Mouse (Mus musculus): ENCODE data around the gene Rhof. TPM values are rescaled to one million over a fixed set of nuclear protein-coding genes. Genes with fewer than 3 reads are reported as not detected.

The Rhof gene
- polyA plus RNA-seq, 1 experiment, result 0.38 TPM

DNA sequence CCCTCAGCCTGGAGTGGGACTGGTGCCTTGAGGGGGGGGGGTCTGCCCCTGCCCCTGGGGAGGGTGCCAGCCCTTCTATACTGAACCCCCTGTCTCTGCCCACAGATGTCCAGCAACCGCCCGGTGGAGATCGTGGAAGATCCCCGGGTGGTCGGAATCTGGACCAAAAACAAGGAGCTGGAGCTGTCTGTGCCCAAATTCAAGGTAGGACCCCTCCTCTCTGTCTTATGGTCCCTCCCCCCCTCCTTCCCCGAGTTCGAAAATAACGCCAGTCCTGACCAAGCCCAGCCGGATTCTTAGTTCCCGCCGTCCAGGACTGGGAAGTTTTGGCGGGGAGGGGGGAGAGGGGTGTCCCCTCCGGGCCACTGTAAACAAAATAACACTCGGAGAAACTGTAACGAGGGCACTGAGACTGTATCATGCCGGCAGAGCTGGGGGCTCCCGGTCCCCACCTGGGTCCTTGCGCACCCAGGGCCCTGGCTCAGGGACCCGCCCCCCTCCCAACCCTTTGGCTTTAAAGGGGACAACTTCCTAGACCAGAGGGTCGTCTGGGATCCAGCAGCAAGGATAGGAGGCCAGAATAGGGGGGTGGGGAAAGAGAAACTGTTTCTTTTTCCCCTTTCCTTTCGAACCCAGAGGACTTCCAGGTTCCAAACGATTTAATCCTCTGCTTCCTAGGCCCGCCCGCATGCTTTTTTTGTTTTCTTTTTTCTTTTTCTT lies 10.9 kb upstream of the Rhof start:
- H3K36me3 ChIP-seq (ENCODE audit: control insufficient read depth), result peaks cover 50% of the 10 kb centered on the region
- H3K27me3 ChIP-seq (ENCODE audit: control insufficient read depth), result no peaks in the 10 kb centered on the region
- TF ChIP-seq GATA1 (IDR thresholded peaks at IDR 0.05; ENCODE audit: low read length) (no peak), TAL1 (IDR thresholded peaks at IDR 0.05; ENCODE audit: low read length) (no peak)
- no peaks in the 10 kb centered on the region for H3K9me3 ChIP-seq (ENCODE audit: control insufficient read depth, low read length)
- H3K4me1 ChIP-seq (ENCODE audit: control insufficient read depth), result peaks cover 72% of the 10 kb centered on the region
- H3K4me3 ChIP-seq (replicated peaks), result peak overlapping the region; percentile 82

DNA sequence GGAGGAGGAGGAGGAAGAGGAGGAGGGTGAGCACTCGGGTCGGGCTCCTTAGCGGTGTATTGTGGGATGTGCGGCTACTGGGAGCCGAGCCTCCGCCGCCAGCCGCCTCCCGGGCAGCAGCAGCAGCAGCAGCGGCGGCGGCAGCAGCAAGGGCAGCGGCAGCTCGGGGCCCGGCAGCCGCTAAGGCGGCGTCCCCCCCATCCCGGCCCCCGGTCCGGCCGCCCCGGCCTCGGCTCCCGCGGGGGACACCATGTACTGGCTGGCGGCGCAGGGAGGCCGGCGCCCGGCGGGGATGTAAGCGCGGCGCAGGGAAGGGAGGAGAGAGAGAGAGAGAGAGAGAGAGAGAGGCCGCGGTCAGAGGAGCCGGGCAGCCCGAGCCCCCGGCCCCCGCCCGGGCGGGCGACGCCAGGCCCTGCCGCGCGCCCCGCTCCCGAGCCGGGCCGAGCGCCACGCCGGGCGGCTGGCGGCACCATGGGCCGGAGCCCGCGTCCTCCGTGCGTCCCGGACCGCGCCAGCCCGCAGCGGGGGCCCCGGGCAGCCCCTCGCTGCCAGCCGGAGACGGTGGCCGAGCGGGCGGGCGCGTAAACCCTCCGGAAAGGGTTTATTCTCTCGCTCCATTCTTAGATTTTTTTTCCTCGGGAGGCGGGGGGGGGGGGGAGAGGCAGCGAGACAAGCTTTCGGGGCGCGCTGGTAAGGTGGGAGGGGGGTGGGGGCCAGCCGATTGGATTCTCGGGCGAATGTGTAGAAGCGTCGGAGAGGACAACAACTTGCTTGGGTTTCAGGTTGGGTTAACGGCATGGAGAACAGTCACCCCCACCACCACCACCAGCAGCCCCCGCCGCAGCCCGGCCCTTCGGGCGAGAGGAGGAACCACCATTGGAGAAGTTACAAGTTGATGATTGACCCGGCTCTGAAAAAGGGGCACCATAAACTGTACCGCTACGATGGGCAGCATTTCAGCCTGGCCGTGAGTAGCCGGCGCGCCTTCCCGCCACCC lies 10.0 kb upstream of the Rhof start, which contains the start of gene Setd1b:
Gene Setd1b, plus strand, starts transcription at position 33 of the 997 bp plus-strand sequence.
- no peak for TF ChIP-seq GATA1 (IDR thresholded peaks at IDR 0.05; ENCODE audit: low read length)
- TF ChIP-seq TAL1 (IDR thresholded peaks at IDR 0.05; ENCODE audit: low read length), result no peak
- peaks cover 47% of the 10 kb centered on the region for H3K36me3 ChIP-seq (ENCODE audit: control insufficient read depth)
- H3K9me3 ChIP-seq (ENCODE audit: control insufficient read depth, low read length), result no peaks in the 10 kb centered on the region
- peak within 1 kb of the TSS; percentile 82 for H3K4me3 ChIP-seq (replicated peaks)
- H3K27me3 ChIP-seq (ENCODE audit: control insufficient read depth), result no peaks in the 10 kb centered on the region
- H3K4me1 ChIP-seq (ENCODE audit: control insufficient read depth), result peaks cover 72% of the 10 kb centered on the region

DNA sequence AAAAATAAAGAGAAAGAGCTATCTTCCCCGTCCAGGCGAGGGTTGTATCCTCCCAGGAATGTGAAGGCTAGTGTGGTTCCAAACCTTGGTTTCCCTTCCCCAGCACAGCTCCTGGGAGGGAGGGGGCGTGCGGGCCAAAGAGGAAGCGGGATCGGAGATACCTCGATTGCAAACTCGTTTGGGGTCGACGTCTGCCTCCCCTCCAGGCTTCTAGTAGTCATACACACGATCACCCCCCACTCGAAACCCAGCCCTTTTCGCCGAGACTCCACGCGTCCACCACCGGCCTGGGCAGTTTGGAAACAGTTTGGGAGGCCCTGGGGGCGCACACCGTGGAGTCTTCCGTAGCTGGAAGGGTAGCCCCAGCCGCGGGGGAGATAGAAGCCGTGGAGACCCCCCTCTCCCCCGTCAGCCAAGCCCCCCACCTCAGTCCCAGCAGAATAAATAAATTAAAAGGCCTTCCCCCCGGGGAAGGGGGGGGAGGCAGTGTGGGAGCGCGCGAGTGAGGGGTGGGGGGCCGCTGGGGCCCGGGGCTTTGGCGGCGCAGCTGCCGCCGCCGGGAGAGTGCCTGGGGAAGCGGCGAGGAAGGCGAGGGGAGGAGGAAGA lies 9.2 kb upstream of the Rhof start:
- no peaks in the 10 kb centered on the region for H3K9me3 ChIP-seq (ENCODE audit: control insufficient read depth, low read length)
- TF ChIP-seq GATA1 (IDR thresholded peaks at IDR 0.05; ENCODE audit: low read length), result no peak
- TF ChIP-seq TAL1 (IDR thresholded peaks at IDR 0.05; ENCODE audit: low read length), result no peak
- H3K4me3 ChIP-seq (replicated peaks), result peak overlapping the region; percentile 82
- peaks cover 47% of the 10 kb centered on the region for H3K36me3 ChIP-seq (ENCODE audit: control insufficient read depth)
- H3K27me3 ChIP-seq (ENCODE audit: control insufficient read depth), result no peaks in the 10 kb centered on the region
- peaks cover 72% of the 10 kb centered on the region for H3K4me1 ChIP-seq (ENCODE audit: control insufficient read depth)

DNA sequence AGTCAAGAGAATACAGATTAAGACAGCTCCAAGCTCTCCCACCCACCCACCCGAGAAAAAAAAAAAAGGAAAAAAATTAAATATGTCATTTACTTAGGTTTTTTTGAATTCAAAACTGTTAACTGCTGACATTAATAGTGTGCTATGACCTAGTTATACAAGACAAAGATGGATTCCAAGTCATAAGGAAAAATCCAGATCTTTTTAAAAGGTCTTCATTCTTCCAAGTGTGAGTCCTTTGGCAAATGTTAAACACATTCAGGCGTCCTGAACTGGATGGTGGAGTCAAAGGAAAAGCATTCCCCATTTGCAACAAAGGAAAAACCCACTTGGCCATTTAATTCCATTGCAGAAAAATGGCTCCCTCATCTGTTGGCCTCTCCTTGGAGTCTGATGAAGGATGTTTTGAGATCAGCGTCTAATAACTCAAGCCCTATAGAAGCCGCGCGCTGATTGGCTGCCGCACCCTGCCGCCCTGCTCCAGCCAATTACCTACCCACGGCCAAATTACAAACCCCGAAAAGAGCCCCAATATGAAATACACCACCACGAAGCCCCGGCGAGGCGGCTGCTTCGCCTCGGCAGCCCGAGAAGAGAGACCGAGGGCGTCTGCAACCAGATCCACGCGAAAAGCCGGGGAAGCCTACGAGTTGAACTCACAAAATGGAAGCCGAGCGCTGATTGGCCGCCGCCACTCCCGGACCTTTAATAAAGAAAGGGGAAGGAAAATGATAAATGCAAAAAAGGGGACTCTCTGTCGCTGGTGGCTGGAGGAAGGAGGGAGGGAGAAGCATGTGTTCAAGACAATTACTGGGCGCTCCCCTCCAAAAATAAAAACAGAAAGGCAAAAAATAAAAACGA lies 8.4 kb upstream of the Rhof start:
- H3K4me1 ChIP-seq (ENCODE audit: control insufficient read depth), result peaks cover 73% of the 10 kb centered on the region

DNA sequence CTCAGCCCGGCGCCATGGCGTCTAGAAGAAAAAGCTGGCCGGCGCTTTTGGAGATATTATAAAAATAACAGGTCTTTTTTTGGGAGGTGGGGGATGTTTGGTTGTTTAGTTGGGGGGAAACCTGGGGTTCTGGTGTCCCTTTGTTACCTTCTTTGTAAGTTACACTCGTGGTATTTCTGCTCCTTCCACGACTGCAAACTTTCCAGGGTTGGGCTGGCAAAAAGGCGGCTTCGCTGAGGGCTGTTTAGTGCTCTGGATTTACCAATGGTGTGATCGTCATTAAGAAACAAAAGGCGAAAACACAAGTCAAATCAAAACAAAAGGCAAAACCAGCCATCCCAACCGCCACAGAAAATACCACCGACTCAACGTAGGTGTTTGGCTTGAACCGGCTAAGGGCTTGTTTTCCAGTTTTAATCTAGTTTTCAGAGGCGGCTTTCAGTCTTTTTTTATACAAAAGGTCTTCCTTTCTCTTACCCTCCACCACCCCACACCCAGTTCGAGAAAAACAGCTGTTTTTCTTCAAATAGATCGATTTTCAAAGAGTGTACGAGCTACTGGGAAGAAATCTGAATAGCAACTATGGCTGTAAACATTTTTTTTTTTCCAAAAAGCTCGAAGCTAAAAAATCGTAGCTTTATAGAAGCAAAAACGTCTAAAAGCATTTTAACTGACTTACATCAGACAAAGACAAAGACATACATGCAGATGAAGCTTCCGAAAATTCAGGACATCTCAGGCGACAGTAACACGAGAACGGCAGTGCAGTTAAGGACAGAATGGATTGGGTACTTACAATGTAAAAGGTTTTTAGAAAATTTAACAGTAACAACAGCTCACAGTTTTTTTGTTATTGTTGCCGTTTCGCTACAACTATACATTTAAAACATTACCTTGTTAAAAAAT lies 7.5 kb upstream of the Rhof start:
- Histone ChIP-seq H3K4me3 (replicated peaks) (peak overlapping the region; percentile 82), H3K36me3 (ENCODE audit: control insufficient read depth) (peaks cover 46% of the 10 kb centered on the region), H3K9me3 (ENCODE audit: control insufficient read depth, low read length) (no peaks in the 10 kb centered on the region), H3K27me3 (ENCODE audit: control insufficient read depth) (no peaks in the 10 kb centered on the region), H3K4me1 (ENCODE audit: control insufficient read depth) (peaks cover 73% of the 10 kb centered on the region)
- no peak for TF ChIP-seq GATA1 (IDR thresholded peaks at IDR 0.05; ENCODE audit: low read length)
- TF ChIP-seq TAL1 (IDR thresholded peaks at IDR 0.05; ENCODE audit: low read length), result no peak

More for the DNA sequence above, 8.4 kb upstream of the Rhof start:
- Histone ChIP-seq H3K36me3 (ENCODE audit: control insufficient read depth) (peaks cover 46% of the 10 kb centered on the region), H3K27me3 (ENCODE audit: control insufficient read depth) (no peaks in the 10 kb centered on the region), H3K4me3 (replicated peaks) (peak overlapping the region; percentile 82), H3K9me3 (ENCODE audit: control insufficient read depth, low read length) (no peaks in the 10 kb centered on the region)
- no peak for TF ChIP-seq TAL1 (IDR thresholded peaks at IDR 0.05; ENCODE audit: low read length)
- no peak for TF ChIP-seq GATA1 (IDR thresholded peaks at IDR 0.05; ENCODE audit: low read length)

DNA sequence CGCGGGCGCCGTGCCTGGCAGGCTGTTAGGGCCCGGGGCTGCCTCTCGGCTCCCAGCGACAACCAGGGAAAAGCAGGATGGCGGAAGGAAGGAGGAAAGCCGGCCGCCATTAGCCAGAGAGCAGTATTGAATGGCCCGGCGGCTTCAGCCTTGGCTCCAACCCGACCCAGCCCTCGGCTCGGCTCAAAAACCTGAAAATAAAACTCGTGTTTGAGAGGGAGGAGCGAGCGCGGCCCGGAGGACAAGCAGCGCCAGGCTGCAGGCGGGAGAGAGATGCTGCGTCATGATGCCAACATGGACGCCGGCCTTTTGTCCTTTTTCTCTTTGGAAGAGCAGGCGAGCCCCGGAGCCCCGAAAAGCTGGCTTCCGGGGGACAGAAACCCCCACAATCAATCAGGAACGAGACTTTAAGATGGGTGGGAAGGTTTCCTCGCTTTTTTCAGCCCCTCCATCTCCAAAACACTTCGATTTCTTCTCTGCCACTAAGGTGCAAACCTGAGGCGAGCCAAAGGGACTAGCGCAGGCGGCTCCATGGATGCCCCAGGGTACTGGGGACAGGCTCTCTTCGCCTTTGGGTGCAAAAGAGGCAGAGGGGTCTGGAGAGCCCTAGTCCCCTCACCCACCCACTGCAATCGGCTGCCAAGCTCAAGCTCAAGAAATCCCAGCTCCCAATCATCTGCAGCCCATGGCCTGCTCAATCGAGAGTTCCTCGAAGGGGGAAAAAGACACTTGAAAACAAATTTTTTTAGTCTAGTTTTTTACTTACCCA lies 6.6 kb upstream of the Rhof start:
- TF ChIP-seq GATA1 (IDR thresholded peaks at IDR 0.05; ENCODE audit: low read length), result no peak
- TF ChIP-seq TAL1 (IDR thresholded peaks at IDR 0.05; ENCODE audit: low read length), result no peak
- H3K9me3 ChIP-seq (ENCODE audit: control insufficient read depth, low read length), result no peaks in the 10 kb centered on the region
- H3K27me3 ChIP-seq (ENCODE audit: control insufficient read depth), result no peaks in the 10 kb centered on the region
- peaks cover 73% of the 10 kb centered on the region for H3K4me1 ChIP-seq (ENCODE audit: control insufficient read depth)
- peaks cover 46% of the 10 kb centered on the region for H3K36me3 ChIP-seq (ENCODE audit: control insufficient read depth)
- peak overlapping the region; percentile 82 for H3K4me3 ChIP-seq (replicated peaks)
